Mouse (Mus musculus) limb, embryonic 11.5 days (tissue): ENCODE data around the gene Rp2. TPM values are rescaled to one million over a fixed set of nuclear protein-coding genes. Genes with fewer than 3 reads are reported as not detected.

Experiments
- ATAC-seq: fragments of 200-750 bp; cut with Nextera tagmentation; 2 replicates; pipeline ENCODE4 v1.8.0; 2017; ENCODE audit warnings: low read depth; ENCODE audit not compliant: insufficient number of reproducible peaks, low FRiP score, low TSS enrichment
- DNase-seq: peaks from one replicate; pipeline ENCODE4 v3.0.0-alpha.2; 2015; ENCODE audit warnings: low spot score
- H3K27ac ChIP-seq: fragments of 300-500 bp; sonication (generic); replicated peaks from 2 replicates; pipeline ENCODE4 v1.5.1; 2014; ENCODE audit warnings: low read depth, mild to moderate bottlenecking, low read length
- H3K27me3 ChIP-seq: fragments of 300-500 bp; sonication (generic); 2 replicates; pipeline ENCODE4 v1.6.1; 2014; ENCODE audit warnings: mild to moderate bottlenecking, low read length, mixed read lengths; ENCODE audit not compliant: control insufficient read depth, insufficient read depth
- H3K36me3 ChIP-seq: fragments of 300-500 bp; sonication (generic); 2 replicates; pipeline ENCODE4 v1.6.1; 2014; ENCODE audit warnings: mild to moderate bottlenecking, low read length, moderate library complexity, mixed read lengths; ENCODE audit not compliant: control insufficient read depth, insufficient read depth
- H3K4me1 ChIP-seq: fragments of 300-500 bp; sonication (generic); 2 replicates; pipeline ENCODE4 v1.6.1; 2014; ENCODE audit warnings: low read length, mixed read lengths; ENCODE audit not compliant: control insufficient read depth, insufficient read depth
- H3K4me2 ChIP-seq: fragments of 300-500 bp; sonication (generic); 2 replicates; pipeline ENCODE4 v1.6.1; 2014; ENCODE audit warnings: low read depth, mild to moderate bottlenecking, moderate library complexity; ENCODE audit not compliant: severe bottlenecking
- H3K4me3 ChIP-seq: fragments of 300-500 bp; sonication (generic); 2 replicates; pipeline ENCODE4 v1.5.1; 2014; ENCODE audit warnings: low read depth, low read length
- H3K9ac ChIP-seq: fragments of 300-500 bp; sonication (generic); 2 replicates; pipeline ENCODE4 v1.6.1; 2014; ENCODE audit warnings: mild to moderate bottlenecking, low read length
- H3K9me3 ChIP-seq: fragments of 300-500 bp; sonication (generic); 2 replicates; pipeline ENCODE4 v1.6.1; 2016; ENCODE audit warnings: low read length; ENCODE audit not compliant: control insufficient read depth
- WGBS: fragments of 180-500 bp; shearing (Covaris S2); extraction: QIAGEN DNeasy Blood & Tissue Kit; methylation state at CpG from one replicate; pipeline ENCODE4 v1.1.7; 2014; 5-methylcytosine and 5-hydroxymethylcytosine counted together
- polyA plus RNA-seq: library from polyadenylated mRNA; unstranded; fragments of >200 nt; fragmentation: Nextera tagmentation; extraction: Ambion mirVana; gene quantifications from 2 replicates; pipeline ENCODE4 v1.2.1, GENCODE M21; 2014

Gene Rp2
- polyA plus RNA-seq, 1 experiment from 2014 or later, result 19.4 TPM

DNA sequence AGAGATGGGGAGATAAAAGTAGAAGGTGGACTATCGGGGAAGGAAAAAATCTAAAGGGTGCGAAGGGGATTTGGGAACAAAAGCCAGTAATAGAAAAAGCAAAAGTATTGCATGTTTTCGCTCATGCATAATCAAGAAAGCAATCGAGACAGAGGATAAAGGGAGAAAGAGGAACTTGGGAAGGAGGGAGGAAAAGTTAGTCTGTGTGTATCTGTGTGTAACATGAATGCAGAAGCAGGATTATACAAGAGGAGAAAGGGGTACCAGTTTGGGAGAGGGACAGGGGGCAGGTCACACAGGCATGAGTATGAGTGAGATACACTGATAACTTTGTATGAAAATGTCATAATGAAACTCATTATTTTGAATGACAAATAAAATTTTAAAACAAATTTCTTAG lies 47.1 kb downstream of the Rp2 start:
- H3K4me2 ChIP-seq, result no peak overlapping the region
- H3K36me3 ChIP-seq, result no peaks in the 10 kb centered on the region
- H3K9me3 ChIP-seq, result no peaks in the 10 kb centered on the region
- no peak for DNase-seq
- 91% methylated on average over 4 of the region's 4 CpGs for WGBS
- no peak overlapping the region for H3K9ac ChIP-seq
- no peaks in the 10 kb centered on the region for H3K27me3 ChIP-seq
- ATAC-seq, result no peak
- no peaks in the 10 kb centered on the region for H3K4me1 ChIP-seq
- H3K4me3 ChIP-seq, result no peak overlapping the region
- H3K27ac ChIP-seq, result no peak overlapping the region

DNA sequence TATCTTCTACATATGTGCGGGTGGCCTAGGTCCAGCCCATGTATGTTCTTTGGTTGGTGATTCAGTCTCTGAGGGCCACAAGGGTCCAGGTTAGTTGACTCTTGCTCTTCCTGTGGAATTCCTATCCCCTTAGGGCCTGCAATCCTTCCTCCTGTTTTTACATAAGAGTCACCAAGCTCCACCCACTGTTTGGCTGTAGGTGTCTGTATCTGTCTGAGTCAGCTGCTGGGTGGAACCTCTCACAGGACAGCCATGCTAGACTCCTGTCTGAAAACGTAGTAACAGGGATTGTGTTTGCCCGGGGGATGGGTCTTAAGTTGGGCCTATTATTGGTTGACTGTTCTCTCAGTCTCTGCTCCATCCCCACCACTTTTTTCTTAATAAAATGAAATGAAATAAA lies 47.9 kb downstream of the Rp2 start:
- Histone ChIP-seq H3K4me2 (no peak overlapping the region), H3K9ac (no peak overlapping the region), H3K27me3 (no peaks in the 10 kb centered on the region), H3K4me1 (no peaks in the 10 kb centered on the region), H3K4me3 (no peak overlapping the region), H3K27ac (no peak overlapping the region), H3K36me3 (no peaks in the 10 kb centered on the region), H3K9me3 (no peaks in the 10 kb centered on the region)
- ATAC-seq (no peak), DNase-seq (no peak)
- 81% methylated on average over 3 of the region's 3 CpGs for WGBS

- WGBS, result 49% methylated on average over 10 of the region's 10 CpGs
- H3K4me1 ChIP-seq, result no peaks in the 10 kb centered on the region
- H3K9ac ChIP-seq, result no peak overlapping the region
- no peak overlapping the region for H3K4me3 ChIP-seq
- no peak overlapping the region for H3K4me2 ChIP-seq
- no peaks in the 10 kb centered on the region for H3K27me3 ChIP-seq
- no peak overlapping the region for H3K27ac ChIP-seq
- ATAC-seq (no peak), DNase-seq (no peak)
- no peaks in the 10 kb centered on the region for H3K9me3 ChIP-seq
- no peaks in the 10 kb centered on the region for H3K36me3 ChIP-seq
These were observed 50.8 kb downstream of the Rp2 start for GRCm38 (mm10) chrX:20414885-20415622.

DNA sequence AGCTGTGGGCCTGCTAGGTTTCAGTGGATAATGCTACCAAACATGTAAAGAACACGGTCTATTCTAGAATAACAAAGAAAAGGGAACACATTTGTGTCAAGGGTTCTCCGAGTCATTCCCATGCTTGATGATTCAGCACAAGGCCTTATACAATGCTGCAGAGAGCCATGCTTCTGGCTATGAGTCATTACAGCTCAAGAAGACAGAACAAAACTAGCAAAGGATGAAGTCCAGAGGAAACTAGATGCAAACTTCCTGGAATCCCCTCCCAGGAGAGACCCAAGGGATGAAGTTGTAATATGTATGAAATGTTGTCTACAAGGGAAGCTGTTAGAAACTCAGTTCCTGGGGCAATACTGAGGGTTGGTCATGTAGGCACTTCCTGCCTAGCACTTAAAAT lies 54.2 kb downstream of the Rp2 start:
- H3K27me3 ChIP-seq, result no peaks in the 10 kb centered on the region
- DNase-seq, result no peak
- 95% methylated on average over 2 of the region's 2 CpGs for WGBS
- ATAC-seq, result no peak
- H3K9me3 ChIP-seq, result no peaks in the 10 kb centered on the region
- no peak overlapping the region for H3K4me2 ChIP-seq
- H3K27ac ChIP-seq, result no peak overlapping the region
- no peaks in the 10 kb centered on the region for H3K36me3 ChIP-seq
- no peaks in the 10 kb centered on the region for H3K4me1 ChIP-seq
- no peak overlapping the region for H3K9ac ChIP-seq
- no peak overlapping the region for H3K4me3 ChIP-seq

DNA sequence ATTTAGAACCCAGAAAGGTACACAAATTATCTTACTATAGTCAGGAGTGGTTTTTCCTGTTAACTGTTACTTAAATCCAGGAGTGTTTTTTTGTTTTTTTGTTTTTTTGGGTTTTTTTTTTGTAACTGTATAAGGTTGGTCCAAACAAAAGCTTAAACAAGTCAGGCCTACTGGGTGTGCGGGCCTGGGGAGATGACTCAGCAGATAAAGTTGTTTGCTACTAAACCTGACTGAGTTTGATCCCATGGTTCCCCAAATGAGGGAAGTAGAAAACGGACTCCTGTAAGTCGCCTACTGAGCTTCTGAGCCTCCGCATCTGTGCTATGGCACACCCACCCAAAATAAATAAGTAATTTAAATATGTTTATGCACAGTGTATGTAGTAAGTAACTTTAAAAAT lies 55.3 kb downstream of the Rp2 start:
- ATAC-seq, result no peak
- H3K4me1 ChIP-seq, result no peaks in the 10 kb centered on the region

GRCm38 (mm10) chrX:20425140-20425838 lies 61.0 kb downstream of the Rp2 start, which contains the start of gene Jade3:
Jade3 (plus strand) TSS chrX:20425688.
- Histone ChIP-seq H3K27me3 (no peaks in the 10 kb centered on the region), H3K4me1 (no peaks in the 10 kb centered on the region), H3K9me3 (no peaks in the 10 kb centered on the region), H3K9ac (peak within 1 kb of the TSS; percentile 63), H3K4me3 (peak within 1 kb of the TSS; percentile 61), H3K4me2 (peak within 1 kb of the TSS; percentile 45), H3K36me3 (no peaks in the 10 kb centered on the region), H3K27ac (peak within 1 kb of the TSS; percentile 72)
- DNase-seq (peak; percentile 76), ATAC-seq (peak; percentile 98)
- WGBS, result 24% methylated on average over 43 of the region's 67 CpGs

More for the DNA sequence above, 55.3 kb downstream of the Rp2 start:
- no peak overlapping the region for H3K27ac ChIP-seq
- WGBS, result 82% methylated on average over 4 of the region's 4 CpGs
- H3K36me3 ChIP-seq, result no peaks in the 10 kb centered on the region
- H3K4me3 ChIP-seq, result no peak overlapping the region
- no peaks in the 10 kb centered on the region for H3K9me3 ChIP-seq
- DNase-seq, result no peak
- no peaks in the 10 kb centered on the region for H3K27me3 ChIP-seq
- no peak overlapping the region for H3K9ac ChIP-seq
- H3K4me2 ChIP-seq, result no peak overlapping the region

- Histone ChIP-seq H3K27ac (peak overlapping the region; percentile 72), H3K9me3 (no peaks in the 10 kb centered on the region), H3K27me3 (no peaks in the 10 kb centered on the region), H3K4me1 (no peaks in the 10 kb centered on the region), H3K4me2 (peak overlapping the region; percentile 45), H3K9ac (peak overlapping the region; percentile 63), H3K4me3 (peak overlapping the region; percentile 61), H3K36me3 (no peaks in the 10 kb centered on the region)
- ATAC-seq (peak; percentile 71; the same call in 1 of the 2 replicates), DNase-seq (peak; percentile 46)
- 15% methylated on average over 37 of the region's 51 CpGs for WGBS
These were observed 61.7 kb downstream of the Rp2 start for GRCm38 (mm10) chrX:20425839-20426449.
